Mouse (Mus musculus): ENCODE measurements around the gene Akap8l.

The Akap8l gene

GRCm38 (mm10) chr17:32350382-32350983, at the start of gene Akap8l:
TSS of gene Akap8l (minus strand) at chr17:32350607.
- peak; percentile 97 for DNase-seq (ENCODE audit: low read depth)

DNA sequence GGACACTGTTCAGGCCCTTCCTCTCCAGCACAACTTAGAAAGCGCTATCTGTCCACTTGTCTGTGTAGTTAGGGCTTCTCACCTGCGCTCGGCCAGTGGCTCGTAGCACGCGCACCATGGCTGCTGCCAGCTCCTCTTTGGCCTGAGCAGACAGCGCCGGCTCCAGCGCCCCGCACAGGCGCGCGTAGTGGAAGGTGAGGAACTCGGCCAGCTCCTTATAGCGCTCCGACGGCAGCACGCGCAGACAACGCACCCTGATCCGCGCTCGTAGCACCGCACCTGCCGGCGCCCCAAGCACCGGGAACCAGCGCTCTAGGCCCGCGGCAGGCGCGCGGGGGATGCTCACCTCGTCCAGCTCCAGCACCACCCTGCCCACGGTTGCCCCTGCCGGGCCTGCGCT, 45.9 kb upstream of the Akap8l start:
- DNase-seq (ENCODE audit: low read depth): no peak

DNA sequence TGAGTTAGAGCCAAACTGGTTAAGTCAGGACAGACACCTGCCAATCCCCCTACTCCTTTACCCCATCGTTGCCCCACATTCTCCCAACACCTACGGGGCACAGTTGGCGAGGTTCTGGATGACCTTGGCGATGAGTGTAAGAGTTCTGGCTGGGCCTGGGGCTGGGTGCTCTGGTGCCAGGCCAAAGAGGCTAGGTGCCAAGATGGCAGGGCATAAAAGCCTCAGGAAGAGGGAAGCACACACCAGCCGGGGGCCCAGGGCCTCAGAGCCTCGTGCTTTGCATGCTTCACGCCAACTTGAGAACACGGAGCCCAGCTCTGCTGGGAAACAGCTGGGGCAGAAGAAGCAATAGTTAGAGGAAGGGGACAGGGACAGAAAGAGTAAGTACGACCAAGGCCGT, 43.5 kb upstream of the Akap8l start:
- no peak for DNase-seq (ENCODE audit: low read depth)

GRCm38 (mm10) chr17:32389101-32389659, 38.8 kb upstream of the Akap8l start, which contains the start of gene Wiz:
TSS of gene Wiz (minus strand) at chr17:32389439.
- DNase-seq (ENCODE audit: low read depth): peak; percentile 91

- no peak for DNase-seq (ENCODE audit: low read depth)
Observed at GRCm38 (mm10) chr17:32388370-32389100, 38.1 kb upstream of the Akap8l start.

DNA sequence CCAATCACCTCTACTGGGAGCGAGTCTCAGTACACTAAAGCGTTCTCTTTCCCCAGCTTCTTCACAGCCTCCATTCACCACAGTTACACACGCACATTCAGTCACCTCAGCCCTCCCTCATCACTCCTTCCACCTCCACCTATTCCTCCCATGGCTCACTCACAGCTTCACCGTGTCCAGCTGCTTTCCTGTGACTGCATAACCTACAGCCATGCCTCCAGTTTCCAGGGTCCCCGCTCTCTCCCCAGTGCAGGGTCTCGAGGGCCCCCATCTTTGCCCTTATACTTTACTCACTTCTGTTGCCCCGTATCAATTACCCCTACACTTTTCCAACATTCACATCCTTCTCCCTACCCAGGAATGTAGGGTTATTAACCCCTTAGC, 37.6 kb upstream of the Akap8l start:
- peak; percentile 28 for DNase-seq (ENCODE audit: low read depth)

- peak; percentile 83 for DNase-seq (ENCODE audit: low read depth)
Observed at GRCm38 (mm10) chr17:32386659-32387432, 36.4 kb upstream of the Akap8l start.

DNA sequence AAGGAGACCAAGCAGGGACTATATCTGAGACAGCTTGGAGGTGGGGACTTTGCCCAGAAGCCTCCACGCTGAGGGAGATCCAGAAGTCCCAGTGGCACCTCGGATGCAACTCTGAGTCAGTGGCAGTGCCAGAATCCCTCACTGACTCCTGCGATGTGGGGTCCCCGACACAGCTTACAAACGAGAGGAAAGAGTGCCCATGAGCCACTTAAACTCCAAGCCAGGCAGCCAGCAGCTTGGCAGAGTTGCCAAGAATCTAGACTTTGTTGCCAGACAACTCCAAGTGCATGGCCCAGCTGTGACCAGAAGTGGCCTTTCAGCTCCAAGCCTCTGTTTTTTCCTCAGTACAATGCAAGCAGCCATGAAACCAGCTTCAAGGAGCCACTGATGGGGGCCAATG, 33.3 kb upstream of the Akap8l start:
- no peak for DNase-seq (ENCODE audit: low read depth)

DNA sequence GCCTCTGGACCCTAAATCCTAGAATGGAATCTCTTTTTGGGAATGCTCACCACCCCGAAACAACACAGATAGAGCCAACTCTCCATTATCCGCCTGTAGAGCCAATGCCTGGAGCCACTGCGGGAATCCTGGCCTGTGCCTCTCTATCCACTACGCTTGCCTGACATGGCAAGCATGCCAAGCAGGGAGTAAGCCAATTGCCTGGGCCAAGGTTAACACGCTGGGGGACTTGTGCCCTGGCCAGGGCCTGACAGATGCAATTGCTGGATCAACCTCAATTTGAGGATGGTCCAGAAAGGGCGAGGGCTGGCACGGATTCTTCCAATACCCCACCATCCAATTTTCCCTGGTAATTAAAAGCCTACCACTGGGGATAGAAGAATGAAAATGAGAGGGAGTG, 32.2 kb upstream of the Akap8l start:
- no peak for DNase-seq (ENCODE audit: low read depth)

- DNase-seq (ENCODE audit: low read depth): no peak
Observed at GRCm38 (mm10) chr17:32378786-32379185, 28.4 kb upstream of the Akap8l start.

GRCm38 (mm10) chr17:32377137-32377536, 26.7 kb upstream of the Akap8l start:
- DNase-seq (ENCODE audit: low read depth): no peak

DNA sequence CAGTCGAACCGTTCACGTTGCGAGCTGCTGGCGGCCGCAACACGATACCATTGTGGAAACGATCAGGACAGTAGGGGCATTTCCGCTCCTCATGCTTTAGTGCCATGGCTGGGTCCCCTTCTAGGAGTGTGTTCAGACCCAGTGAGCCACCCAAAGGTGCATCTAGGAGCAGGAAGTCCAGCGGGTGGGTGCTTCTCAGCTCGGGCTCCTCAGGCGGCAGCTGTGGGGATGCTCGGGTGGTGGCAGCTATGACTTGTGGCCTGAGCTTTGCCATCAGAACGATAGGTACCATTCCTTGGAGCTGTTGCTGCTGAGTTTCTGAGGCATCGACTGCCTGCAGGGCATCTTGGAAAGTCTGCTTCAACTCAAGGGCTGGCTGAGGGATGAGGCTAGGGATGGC, 26.1 kb upstream of the Akap8l start:
- DNase-seq (ENCODE audit: low read depth): no peak

DNA sequence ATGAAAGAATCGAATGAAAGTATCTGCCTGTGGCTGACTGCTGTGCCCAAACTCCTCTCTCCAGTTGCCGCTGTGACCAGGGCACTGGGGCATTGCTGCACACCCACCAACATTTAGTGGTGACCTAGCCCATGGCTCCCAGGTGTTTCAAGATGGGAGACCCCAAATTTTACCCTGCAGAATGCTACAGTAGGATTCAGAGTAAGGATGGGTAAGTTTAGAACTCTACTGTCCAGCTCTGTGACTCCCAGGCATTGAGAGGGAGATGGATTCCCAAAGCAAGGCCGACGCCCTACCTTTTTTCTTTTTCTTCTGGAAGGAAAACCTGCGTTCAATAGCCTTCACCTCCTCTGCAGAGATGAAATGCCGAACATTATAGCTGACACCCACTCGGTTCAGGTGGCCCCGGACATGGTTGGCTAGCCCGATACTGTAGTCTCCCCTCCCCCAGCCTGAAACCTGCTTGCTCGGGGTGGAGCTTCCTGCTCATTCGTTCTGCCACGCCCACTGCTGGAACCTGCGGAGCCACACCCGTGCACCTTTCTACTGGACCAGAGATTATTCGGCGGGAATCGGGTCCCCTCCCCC, 18.7 kb upstream of the Akap8l start:
- DNase-seq (ENCODE audit: low read depth): peak; percentile 66

- no peak for DNase-seq (ENCODE audit: low read depth)
Observed at GRCm38 (mm10) chr17:32367706-32368105, 17.3 kb upstream of the Akap8l start.

DNA sequence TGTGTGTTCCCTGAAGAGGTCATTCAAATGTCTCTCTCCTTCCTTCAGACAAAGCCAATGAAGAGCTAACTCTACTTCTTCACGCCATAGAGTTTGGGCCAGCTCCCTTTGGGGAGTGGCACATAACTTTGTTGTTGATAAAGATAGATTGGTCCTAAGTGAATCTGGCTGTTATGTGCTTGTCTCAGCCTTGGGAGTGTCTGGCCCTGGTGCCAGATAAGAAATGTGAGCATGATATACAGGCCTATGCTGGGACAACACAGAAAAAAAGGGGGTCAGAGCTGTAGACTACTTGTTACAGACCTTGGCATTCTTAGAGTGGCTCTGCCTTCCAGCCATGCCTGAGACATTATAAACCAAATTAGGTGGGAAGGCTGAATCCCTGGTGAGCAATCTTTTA, 14.9 kb upstream of the Akap8l start:
- DNase-seq (ENCODE audit: low read depth): no peak

- DNase-seq (ENCODE audit: low read depth): no peak
Observed at GRCm38 (mm10) chr17:32364850-32365249, 14.4 kb upstream of the Akap8l start.

GRCm38 (mm10) chr17:32364331-32364730, 13.9 kb upstream of the Akap8l start:
- peak; percentile 87 for DNase-seq (ENCODE audit: low read depth)

DNA sequence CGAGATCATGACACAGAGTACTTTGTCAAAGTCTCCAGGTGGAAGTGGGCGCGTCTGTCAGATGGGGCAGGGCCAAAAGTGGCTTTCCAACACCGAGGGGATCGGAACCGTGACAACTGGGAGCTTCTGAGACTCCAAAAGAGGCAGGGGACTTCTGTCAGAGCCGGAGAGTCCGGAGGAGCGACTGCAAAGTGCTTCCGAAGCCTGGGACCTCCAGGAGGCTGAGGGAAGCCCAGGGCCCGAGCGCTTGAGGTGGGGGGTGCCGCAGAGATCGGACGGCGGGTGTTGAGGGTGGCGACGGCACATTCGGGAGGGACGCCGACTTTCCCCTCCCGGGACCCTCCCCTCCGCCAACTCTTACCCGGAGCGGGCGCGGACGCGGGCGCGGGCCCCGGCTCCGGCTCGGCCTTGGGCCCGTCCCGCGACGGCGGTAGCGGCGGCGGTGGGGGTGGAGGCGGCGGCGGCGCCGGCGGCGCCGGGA, 13.5 kb upstream of the Akap8l start:
- peak; percentile 41 for DNase-seq (ENCODE audit: low read depth)

- no peak for DNase-seq (ENCODE audit: low read depth)
Observed at GRCm38 (mm10) chr17:32362686-32363085, 12.3 kb upstream of the Akap8l start.

DNA sequence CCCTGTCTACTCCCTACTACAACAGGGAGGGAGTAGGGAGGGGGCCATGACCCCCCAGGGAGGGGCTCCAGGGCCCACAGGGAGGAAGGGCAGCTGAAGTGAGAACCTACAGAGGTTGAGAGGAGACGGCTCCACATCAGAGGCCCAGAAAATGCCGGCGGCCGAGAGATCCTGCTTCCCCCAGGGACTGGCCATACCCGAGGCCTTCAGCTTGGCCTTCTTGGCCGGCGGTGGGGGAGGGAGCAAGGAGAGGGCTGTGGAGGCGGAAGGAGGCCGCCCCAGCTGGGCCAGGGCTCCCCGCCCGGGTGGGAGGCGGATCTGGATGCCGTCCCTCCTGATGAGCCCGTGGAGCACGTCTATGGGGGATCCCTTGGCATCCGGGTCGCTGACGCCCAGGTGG, 9.5 kb upstream of the Akap8l start:
- no peak for DNase-seq (ENCODE audit: low read depth)

GRCm38 (mm10) chr17:32358943-32359340, 8.5 kb upstream of the Akap8l start:
- DNase-seq (ENCODE audit: low read depth): no peak

Measured in naive thymus-derived CD4-positive, alpha-beta T cell, adult 2 months (primary cell).